Mouse (Mus musculus) liver, adult 2 months (tissue): ENCODE results near the gene Slc25a35. TPM values are rescaled to one million over a fixed set of nuclear protein-coding genes. Genes with fewer than 3 reads are reported as not detected.
"Not testable (repeated sequence)": the region's sequence is repeated elsewhere in the genome, so short reads cannot be mapped to it uniquely, and the experiment has no call there.

ENCODE experiments used
- DNase-seq: peaks from one replicate; pipeline ENCODE4 v3.0.0-alpha.2; 2011; ENCODE audit warnings: low read depth, low spot score; ENCODE audit errors: extremely low read depth
- H3K27ac ChIP-seq: fragments of 200-500 bp; replicated peaks from 2 replicates; pipeline ENCODE4 v1.5.1; 2012; ENCODE audit warnings: low read depth, mild to moderate bottlenecking, control low read depth, inconsistent platforms, low read length; ENCODE audit not compliant: insufficient read depth
- H3K27me3 ChIP-seq: fragments of 200-500 bp; 2 replicates; pipeline ENCODE4 v1.6.1; 2012; ENCODE audit warnings: mild to moderate bottlenecking, moderate library complexity, low read length, inconsistent platforms; ENCODE audit not compliant: control insufficient read depth, insufficient read depth
- H3K36me3 ChIP-seq: fragments of 200-500 bp; 2 replicates; pipeline ENCODE4 v1.6.1; 2012; ENCODE audit warnings: low read length, inconsistent platforms; ENCODE audit not compliant: control insufficient read depth, insufficient read depth
- H3K4me1 ChIP-seq: fragments of 200-500 bp; 2 replicates; pipeline ENCODE4 v1.6.1; 2011; ENCODE audit warnings: low read length; ENCODE audit not compliant: control insufficient read depth, insufficient read depth
- H3K4me3 ChIP-seq: fragments of 200-500 bp; 2 replicates; pipeline ENCODE4 v1.5.1; 2011; ENCODE audit warnings: low read depth, mild to moderate bottlenecking, control low read depth, low read length, moderate library complexity; ENCODE audit not compliant: insufficient read depth
- H3K79me2 ChIP-seq: fragments of 200-500 bp; 2 replicates; pipeline ENCODE4 v1.6.1; 2012; ENCODE audit warnings: inconsistent platforms, mild to moderate bottlenecking, low read length, moderate library complexity; ENCODE audit not compliant: control insufficient read depth, insufficient read depth
- H3K9ac ChIP-seq: fragments of 200-500 bp; 2 replicates; pipeline ENCODE4 v1.6.1; 2012; ENCODE audit warnings: low read depth, mild to moderate bottlenecking, control low read depth, inconsistent platforms, low read length
- CTCF ChIP-seq: fragments of 200-500 bp; IDR thresholded peaks from 2 replicates; pipeline ENCODE4 v1.5.1; 2011; ENCODE audit warnings: low read depth, low read length, control low read depth
- POLR2A ChIP-seq: fragments of 200-500 bp; IDR thresholded peaks from 2 replicates; pipeline ENCODE4 v1.6.1; 2011; ENCODE audit warnings: low read length, control low read depth; ENCODE audit not compliant: insufficient read depth; ENCODE audit errors: extremely low read depth
- WGBS: fragments of 180-500 bp; shearing (Covaris S2); methylation state at CpG from one replicate; pipeline ENCODE4 v1.1.7; 2018; 5-methylcytosine and 5-hydroxymethylcytosine counted together
- polyA plus RNA-seq: library from polyadenylated mRNA; depleted of rRNA; stranded (reverse); fragments of >200 nt; gene quantifications from 2 replicates; pipeline ENCODE4 v1.2.3, GENCODE M21; 2012
- total RNA-seq: library from RNA; depleted of rRNA; stranded (reverse); fragments of >200 nt; gene quantifications from 2 replicates; pipeline ENCODE4 v1.2.3, GENCODE M21; 2014

The Slc25a35 gene
- total and polyA plus RNA-seq, 2 experiments = 0.28 to 2.5 TPM

DNA sequence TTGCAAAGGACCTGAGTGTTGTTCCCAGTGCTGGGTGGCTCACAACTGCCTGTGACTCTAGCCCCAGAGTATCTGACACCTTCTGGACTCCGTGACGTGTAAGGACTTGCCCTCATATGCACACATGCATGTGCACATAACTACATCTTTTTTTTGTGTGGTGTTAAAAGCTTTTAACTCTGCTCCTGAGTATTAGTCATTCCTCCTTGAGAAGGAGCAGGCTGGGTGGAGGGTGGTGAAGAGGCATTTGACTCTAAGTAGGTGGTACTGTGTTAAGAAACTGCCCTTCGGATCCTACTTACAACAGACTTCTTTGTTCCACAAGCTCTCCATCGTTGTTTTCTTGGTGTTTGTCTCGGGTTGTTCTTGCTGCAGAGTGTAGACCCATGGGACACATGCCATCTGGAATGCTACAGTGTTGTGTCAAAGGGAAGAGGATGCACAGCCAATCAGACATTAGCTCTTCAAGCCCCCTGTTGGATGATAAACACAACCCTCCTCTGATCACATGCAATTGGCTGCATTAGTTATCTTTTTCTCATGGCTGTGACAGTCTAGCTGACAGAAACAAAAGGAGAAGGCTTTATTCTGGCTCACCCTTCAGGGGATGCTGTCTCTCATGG, 33.9 kb upstream of the Slc25a35 start:
- H3K4me3 ChIP-seq = no peak overlapping the region
- 79% methylated on average over 5 of the region's 5 CpGs for WGBS
- DNase-seq = no peak
- TF ChIP-seq POLR2A (no peak), CTCF (no peak)
- no peaks in the 10 kb centered on the region for H3K4me1 ChIP-seq
- H3K36me3 ChIP-seq = no peaks in the 10 kb centered on the region
- no peaks in the 10 kb centered on the region for H3K27me3 ChIP-seq
- no peak overlapping the region for H3K27ac ChIP-seq
- H3K9ac ChIP-seq = no peak overlapping the region
- H3K79me2 ChIP-seq = no peaks in the 10 kb centered on the region

DNA sequence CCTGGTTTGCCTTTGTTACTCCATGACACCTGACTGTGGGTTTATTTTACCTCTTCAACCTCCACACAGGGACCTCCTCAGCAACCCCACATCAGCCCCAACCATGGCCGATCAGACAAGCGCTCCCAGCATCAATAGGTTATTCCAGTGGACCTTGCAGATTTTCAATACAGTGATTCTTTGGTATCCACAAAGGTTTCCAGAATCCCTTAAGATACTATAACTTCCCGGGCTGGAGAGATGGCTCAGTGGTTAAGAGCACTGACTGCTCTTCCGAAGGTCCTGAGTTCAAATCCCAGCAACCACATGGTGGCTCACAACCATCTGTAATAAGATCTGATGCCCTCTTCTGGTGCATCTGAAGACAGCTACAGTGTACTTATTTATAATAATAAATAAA, 31.0 kb upstream of the Slc25a35 start:
- H3K27me3 ChIP-seq, H3K36me3 ChIP-seq, H3K27ac ChIP-seq, H3K79me2 ChIP-seq, H3K4me3 ChIP-seq, H3K9ac ChIP-seq, DNase-seq, H3K4me1 ChIP-seq: not testable (repeated sequence)
- 90% methylated on average over 4 of the region's 4 CpGs for WGBS

DNA sequence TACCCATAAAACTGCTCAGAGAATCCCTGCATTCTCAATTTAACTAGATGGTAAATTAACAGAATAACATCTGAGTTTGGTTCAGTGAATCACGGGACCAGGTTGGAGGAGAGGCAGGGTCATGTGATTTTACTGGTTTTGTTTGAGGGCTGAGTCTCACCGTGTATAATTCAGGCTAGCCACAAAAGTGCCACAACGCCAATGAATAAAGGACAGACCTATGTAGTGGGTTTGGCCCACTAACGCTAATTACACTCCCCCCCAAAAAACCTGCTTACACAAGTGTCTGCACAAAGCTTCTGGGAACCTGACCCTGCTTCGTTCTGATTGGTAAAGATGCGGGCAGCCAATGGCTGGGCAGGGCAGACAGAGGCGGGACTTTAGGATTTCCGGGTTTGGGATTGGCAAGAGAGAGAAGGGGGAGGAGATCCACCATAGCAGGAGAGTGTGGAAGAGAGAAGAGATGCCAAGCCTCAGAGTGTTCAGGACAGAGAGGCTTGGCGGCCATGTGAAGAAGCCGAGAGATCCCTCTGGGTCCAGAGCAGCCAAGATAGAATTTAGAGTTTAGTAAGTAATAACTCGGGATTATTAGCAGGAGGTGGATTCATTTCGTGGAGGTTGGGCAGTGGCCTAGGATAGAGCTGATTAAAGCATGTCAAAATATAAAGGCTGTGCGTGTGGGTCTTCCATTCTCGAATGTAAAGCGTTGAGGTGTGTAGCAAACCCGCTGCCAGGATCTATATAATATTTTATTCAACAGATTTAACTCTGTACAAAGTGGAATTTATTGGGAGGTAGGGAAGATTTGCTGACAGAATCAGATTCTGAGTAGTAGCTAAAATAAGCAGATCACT, 28.3 kb upstream of the Slc25a35 start:
- Histone ChIP-seq H3K27me3 (no peaks in the 10 kb centered on the region), H3K4me1 (no peaks in the 10 kb centered on the region), H3K4me3 (peak overlapping the region; percentile 43), H3K9ac (peak overlapping the region; percentile 40), H3K27ac (peak overlapping the region; percentile 26; the same call in 1 of the 2 replicates), H3K36me3 (no peaks in the 10 kb centered on the region), H3K79me2 (no peaks in the 10 kb centered on the region)
- DNase-seq = peak; percentile 86
- WGBS = 2% methylated on average over 16 of the region's 16 CpGs
- 0 out of 2 replicates have a peak, but pooled peaks have one; percentile 22 for TF ChIP-seq POLR2A
- no peak for TF ChIP-seq CTCF

DNA sequence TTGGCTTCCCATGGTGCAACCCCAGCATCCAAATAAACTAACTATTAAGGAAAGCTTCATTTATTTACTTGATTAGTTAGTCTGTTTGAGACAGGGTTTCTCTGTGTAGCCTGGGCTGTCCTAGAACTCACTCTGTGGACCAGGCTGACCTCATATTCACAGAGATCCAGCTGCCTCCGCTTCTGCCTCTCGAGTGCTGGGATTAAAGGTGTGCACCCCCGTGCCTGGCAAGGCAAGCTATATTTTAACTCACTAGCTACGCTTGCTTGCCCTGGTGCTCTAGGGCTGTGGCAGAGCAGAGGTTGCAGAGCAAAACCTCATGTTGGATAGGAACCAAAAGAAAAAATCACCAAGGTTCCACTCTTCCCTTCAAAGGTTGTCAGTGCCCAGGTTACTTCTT, 27.4 kb upstream of the Slc25a35 start:
- no peak overlapping the region; the same call in 1 of the 2 replicates for H3K9ac ChIP-seq
- H3K4me1 ChIP-seq = no peaks in the 10 kb centered on the region
- 67% methylated on average over 4 of the region's 4 CpGs for WGBS
- DNase-seq = no peak
- no peaks in the 10 kb centered on the region for H3K27me3 ChIP-seq
- H3K79me2 ChIP-seq = no peaks in the 10 kb centered on the region
- H3K36me3 ChIP-seq = no peaks in the 10 kb centered on the region
- no peak for TF ChIP-seq CTCF
- no peak for TF ChIP-seq POLR2A
- no peak overlapping the region for H3K4me3 ChIP-seq
- H3K27ac ChIP-seq = no peak overlapping the region

DNA sequence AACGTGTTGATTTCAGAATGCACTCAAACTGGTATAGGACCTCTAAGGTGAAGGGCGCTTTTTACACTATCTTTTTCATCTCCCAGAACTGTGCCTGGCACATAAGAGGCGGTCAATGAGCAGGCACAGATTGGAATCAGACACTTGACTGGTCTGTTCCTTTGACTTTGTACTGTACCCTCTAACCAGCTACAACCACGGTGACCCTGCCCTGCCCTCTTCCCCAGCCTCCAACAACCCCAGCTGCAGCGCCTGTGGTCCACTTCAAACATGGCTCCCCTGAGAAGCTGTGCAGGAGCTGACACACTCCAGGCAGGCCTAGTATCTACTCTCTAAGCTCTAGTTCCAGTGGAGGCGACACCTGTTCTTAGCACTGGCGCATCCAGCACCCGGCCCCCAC, 25.2 kb upstream of the Slc25a35 start:
- TF ChIP-seq POLR2A (no peak), CTCF (no peak)
- Histone ChIP-seq H3K27me3 (peaks cover 3% of the 10 kb centered on the region; the same call in 1 of the 2 replicates), H3K79me2 (no peaks in the 10 kb centered on the region), H3K4me3 (no peak overlapping the region), H3K27ac (no peak overlapping the region), H3K4me1 (no peaks in the 10 kb centered on the region), H3K36me3 (no peaks in the 10 kb centered on the region), H3K9ac (no peak overlapping the region)
- no peak for DNase-seq
- 86% methylated on average over 8 of the region's 8 CpGs for WGBS

DNA sequence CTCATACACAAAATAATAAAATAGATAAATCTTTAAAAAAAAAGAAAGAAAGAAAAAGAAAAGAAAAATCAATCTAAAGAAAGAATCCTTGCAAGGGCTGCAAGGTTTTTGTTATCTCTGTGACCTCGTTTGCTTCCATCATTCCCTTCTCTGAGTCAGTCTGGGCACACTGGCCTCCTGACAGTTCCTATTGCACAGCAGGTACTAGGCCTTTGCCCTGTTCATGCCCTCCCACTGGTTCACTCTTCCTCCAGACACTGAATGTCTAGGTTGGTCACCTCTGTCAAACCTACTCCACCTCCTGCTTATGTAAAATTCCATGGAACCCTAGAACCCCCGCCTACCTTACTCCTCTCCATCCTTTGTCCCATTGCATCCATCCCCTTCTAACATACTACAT, 22.7 kb upstream of the Slc25a35 start:
- peaks cover 3% of the 10 kb centered on the region; the same call in 1 of the 2 replicates for H3K27me3 ChIP-seq
- no peaks in the 10 kb centered on the region for H3K36me3 ChIP-seq
- WGBS = 86% methylated on average over 2 of the region's 2 CpGs
- H3K27ac ChIP-seq = no peak overlapping the region
- no peaks in the 10 kb centered on the region for H3K4me1 ChIP-seq
- no peak overlapping the region for H3K9ac ChIP-seq
- DNase-seq = no peak
- no peaks in the 10 kb centered on the region for H3K79me2 ChIP-seq
- TF ChIP-seq CTCF = no peak
- no peak for TF ChIP-seq POLR2A
- H3K4me3 ChIP-seq = no peak overlapping the region
